Mouse (Mus musculus) liver, embryonic 14.5 days (tissue): Measurements from ENCODE around the gene Plscr3. TPM values are rescaled to one million over a fixed set of nuclear protein-coding genes. Genes with fewer than 3 reads are reported as not detected.

Experiments used
- ATAC-seq: fragments of 200-750 bp; cut with Nextera tagmentation; 2 replicates; pipeline ENCODE4 v1.8.0; 2017; ENCODE audit warnings: moderate number of reproducible peaks, mild to moderate bottlenecking, moderate library complexity; ENCODE audit not compliant: insufficient read depth
- DNase-seq, 3 experiments: peaks; one replicate each; pipeline ENCODE4 v3.0.0-alpha.2; 2012 to 2013; ENCODE audit warnings: low read depth in 3 of 3, low spot score in 3 of 3
- H3K27ac ChIP-seq: fragments of 300-500 bp; sonication (generic); 2 replicates; pipeline ENCODE4 v1.5.1; 2014; ENCODE audit warnings: moderate library complexity, mild to moderate bottlenecking, control low read depth, inconsistent platforms
- H3K27me3 ChIP-seq: fragments of 300-500 bp; sonication (generic); 2 replicates; pipeline ENCODE4 v1.6.1; 2014; ENCODE audit warnings: mild to moderate bottlenecking, low read length, moderate library complexity; ENCODE audit not compliant: control insufficient read depth, insufficient read depth
- H3K36me3 ChIP-seq: fragments of 300-500 bp; sonication (generic); replicated peaks from 2 replicates; pipeline ENCODE4 v1.6.1; 2014; ENCODE audit warnings: low read depth; ENCODE audit not compliant: control insufficient read depth, insufficient read depth
- H3K4me1 ChIP-seq, 2 experiments: fragments of 200-500 bp in 1 of 2; fragments of 300-500 bp in 1 of 2; sonication (generic) in 1 of 2; replicated peaks; 2 replicates each; pipeline ENCODE4 v1.6.1; 2012 to 2014; ENCODE audit warnings: antibody characterized with exemption in 1 of 2, inconsistent platforms in 1 of 2, low read length in 1 of 2; ENCODE audit not compliant: control insufficient read depth in 2 of 2, insufficient read depth in 2 of 2
- H3K4me2 ChIP-seq: fragments of 300-500 bp; sonication (generic); 2 replicates; pipeline ENCODE4 v1.6.1; 2014; ENCODE audit warnings: low read depth, mild to moderate bottlenecking, control low read depth, moderate library complexity
- H3K4me3 ChIP-seq, 2 experiments: fragments of 200-500 bp in 1 of 2; fragments of 300-500 bp in 1 of 2; sonication (generic) in 1 of 2; 2 replicates each; pipeline ENCODE4 v1.5.1; 2012 to 2014; ENCODE audit warnings: low read depth in 2 of 2, low read length in 2 of 2, mild to moderate bottlenecking in 2 of 2, control low read depth in 1 of 2, inconsistent platforms in 1 of 2, moderate library complexity in 1 of 2; ENCODE audit not compliant: insufficient read depth in 1 of 2
- H3K9ac ChIP-seq: fragments of 300-500 bp; sonication (generic); replicated peaks from 2 replicates; pipeline ENCODE4 v1.6.1; 2014; ENCODE audit warnings: mild to moderate bottlenecking, control low read depth, moderate library complexity
- H3K9me3 ChIP-seq: fragments of 300-500 bp; sonication (generic); 2 replicates; pipeline ENCODE4 v1.6.1; 2016; ENCODE audit warnings: low read length, mixed read lengths; ENCODE audit not compliant: control insufficient read depth
- CTCF ChIP-seq: IDR thresholded peaks from 2 replicates; pipeline ENCODE4 v1.5.1; 2016; ENCODE audit warnings: antibody characterized with exemption, low read depth, control low read depth
- EP300 ChIP-seq: IDR thresholded peaks from 2 replicates; pipeline ENCODE4 v1.6.1; 2016; ENCODE audit warnings: antibody characterized with exemption, low read depth
- WGBS: fragments of 180-500 bp; shearing (Covaris S2); extraction: QIAGEN DNeasy Blood & Tissue Kit; methylation state at CpG from one replicate; pipeline ENCODE4 v1.1.7; 2014; ENCODE audit not compliant: insufficient replicate concordance; 5-methylcytosine and 5-hydroxymethylcytosine counted together
- microRNA-seq: library from miRNA; unstranded; fragments of <30 nt; microRNA quantifications from one replicate; pipeline ENCODE4, GENCODE M21; 2016
- polyA plus RNA-seq, 2 experiments: library from polyadenylated mRNA; depleted of rRNA in 1 of 2; stranded (reverse) in 1 of 2; unstranded in 1 of 2; fragments of >200 nt; fragmentation: Nextera tagmentation in 1 of 2; extraction: Ambion mirVana in 1 of 2; gene quantifications; 2 replicates each; pipeline versions ENCODE4 v1.2.1 to v1.2.3; 2012 to 2014

The Plscr3 gene
- polyA plus RNA-seq, 2 experiments: 18.0 to 22.8 TPM

GRCm38 (mm10) chr11:69900471-69901405 is 54.6 kb downstream of the Plscr3 start, which contains the start of the genes 2810408A11Rik and Neurl4:
Gene 2810408A11Rik (minus strand): TSS chr11:69900987.
Gene Neurl4 (plus strand): TSS chr11:69901072.
- H3K36me3 ChIP-seq: peaks cover 16% of the 10 kb centered on the region
- TF ChIP-seq CTCF (no peak), EP300 (peak; percentile 15; the same call in 1 of the 2 replicates)
- H3K4me3 ChIP-seq: peak within 1 kb of the TSS; percentile 84 to 98
- no peaks in the 10 kb centered on the region; the same call in 1 of the 2 replicates for H3K27me3 ChIP-seq
- ATAC-seq (peak; percentile 90), DNase-seq (peak; percentile 93 to 95 (median 94))
- peaks cover 8 to 15% of the 10 kb centered on the region in 2 experiments for H3K4me1 ChIP-seq
- under 1% methylated on average over 38 of the region's 38 CpGs for WGBS
- H3K9me3 ChIP-seq: no peaks in the 10 kb centered on the region
- peak within 1 kb of the TSS; percentile 82 for H3K27ac ChIP-seq
- H3K9ac ChIP-seq: peak within 1 kb of the TSS; percentile 91
- peak within 1 kb of the TSS; percentile 80 for H3K4me2 ChIP-seq

GRCm38 (mm10) chr11:69901406-69901846 is 55.2 kb downstream of the Plscr3 start:
- Histone ChIP-seq H3K4me1 (peaks cover 7 to 13% of the 10 kb centered on the region in 2 experiments), H3K27ac (peak overlapping the region; percentile 82), H3K27me3 (no peaks in the 10 kb centered on the region; the same call in 1 of the 2 replicates), H3K4me2 (peak overlapping the region; percentile 80), H3K9ac (peak overlapping the region; percentile 91), H3K9me3 (no peaks in the 10 kb centered on the region), H3K36me3 (peaks cover 23% of the 10 kb centered on the region), H3K4me3 (peak overlapping the region; percentile 84 to 98)
- DNase-seq (peak; percentile 87 to 95 (median 92)), ATAC-seq (peak; percentile 72)
- TF ChIP-seq EP300: no peak
- no peak for TF ChIP-seq CTCF
- WGBS: under 1% methylated on average over 42 of the region's 42 CpGs

Small RNA genes within 50 kb of the gene (microRNA-seq; reads per million reads assigned to microRNA genes)
- not detected for gene Mir6924

Other genes with a start within 250 kb of the Plscr3 start
Only the 30 nearest of the 43 such genes appear.
- 0.21 and 0.26 TPM in 2 replicates for gene Tnfsf13, start 160.6 kb upstream of the Plscr3 start, polyA plus RNA-seq (2012; rRNA removed)
- 0.20 TPM in 1 of 2 replicates, not detected in the other for gene Tnfsf13, start 160.6 kb upstream of the Plscr3 start, polyA plus RNA-seq (2014; fragmentation: Nextera tagmentation; extraction: Ambion mirVana)
- gene Tnfsf12, start 150.5 kb upstream of the Plscr3 start, polyA plus RNA-seq (2012; rRNA removed): 3.7 and 4.3 TPM in 2 replicates
- gene Tnfsf12, start 150.5 kb upstream of the Plscr3 start, polyA plus RNA-seq (2014; fragmentation: Nextera tagmentation; extraction: Ambion mirVana): 2.6 and 3.1 TPM in 2 replicates
- 0.53 and 0.80 TPM in 2 replicates for gene Tnfsfm13, start 150.3 kb upstream of the Plscr3 start, polyA plus RNA-seq (2012; rRNA removed)
- gene Tnfsfm13, start 150.3 kb upstream of the Plscr3 start, polyA plus RNA-seq (2014; fragmentation: Nextera tagmentation; extraction: Ambion mirVana): 0.70 and 1.7 TPM in 2 replicates
- gene Polr2a, start 87.7 kb upstream of the Plscr3 start, polyA plus RNA-seq (2012; rRNA removed): 14.3 and 16.0 TPM in 2 replicates
- gene Polr2a, start 87.7 kb upstream of the Plscr3 start, polyA plus RNA-seq (2014; fragmentation: Nextera tagmentation; extraction: Ambion mirVana): 19.5 and 22.4 TPM in 2 replicates
- not detected in 2 replicates for gene Slc35g3, start 84.4 kb upstream of the Plscr3 start, polyA plus RNA-seq (2012; rRNA removed)
- not detected in 2 replicates for gene Slc35g3, start 84.4 kb upstream of the Plscr3 start, polyA plus RNA-seq (2014; fragmentation: Nextera tagmentation; extraction: Ambion mirVana)
- 1.4 and 1.5 TPM in 2 replicates for gene Zbtb4, start 80.5 kb upstream of the Plscr3 start, polyA plus RNA-seq (2012; rRNA removed)
- 0.45 and 0.58 TPM in 2 replicates for gene Zbtb4, start 80.5 kb upstream of the Plscr3 start, polyA plus RNA-seq (2014; fragmentation: Nextera tagmentation; extraction: Ambion mirVana)
- gene Chrnb1, start 50.4 kb upstream of the Plscr3 start, polyA plus RNA-seq (2012; rRNA removed): 0.44 and 0.58 TPM in 2 replicates
- 0.32 and 0.33 TPM in 2 replicates for gene Chrnb1, start 50.4 kb upstream of the Plscr3 start, polyA plus RNA-seq (2014; fragmentation: Nextera tagmentation; extraction: Ambion mirVana)
- 0.41 and 0.42 TPM in 2 replicates for gene Fgf11, start 44.5 kb upstream of the Plscr3 start, polyA plus RNA-seq (2012; rRNA removed)
- 0.06 and 0.13 TPM in 2 replicates for gene Fgf11, start 44.5 kb upstream of the Plscr3 start, polyA plus RNA-seq (2014; fragmentation: Nextera tagmentation; extraction: Ambion mirVana)
- gene Tmem102, start 40.8 kb upstream of the Plscr3 start, polyA plus RNA-seq (2012; rRNA removed): 0.25 TPM in 2 replicates
- 0.57 and 0.80 TPM in 2 replicates for gene Tmem102, start 40.8 kb upstream of the Plscr3 start, polyA plus RNA-seq (2014; fragmentation: Nextera tagmentation; extraction: Ambion mirVana)
- gene Gm39566, start 31.1 kb upstream of the Plscr3 start, polyA plus RNA-seq (2012; rRNA removed): not detected in 2 replicates
- not detected in 2 replicates for gene Gm39566, start 31.1 kb upstream of the Plscr3 start, polyA plus RNA-seq (2014; fragmentation: Nextera tagmentation; extraction: Ambion mirVana)
- not detected in 2 replicates for gene Spem2, start 27.9 kb upstream of the Plscr3 start, polyA plus RNA-seq (2012; rRNA removed)
- gene Spem2, start 27.9 kb upstream of the Plscr3 start, polyA plus RNA-seq (2014; fragmentation: Nextera tagmentation; extraction: Ambion mirVana): not detected in 2 replicates
- not detected in 2 replicates for gene Spem1, start 24.2 kb upstream of the Plscr3 start, polyA plus RNA-seq (2012; rRNA removed)
- not detected in 2 replicates for gene Spem1, start 24.2 kb upstream of the Plscr3 start, polyA plus RNA-seq (2014; fragmentation: Nextera tagmentation; extraction: Ambion mirVana)
- gene Nlgn2, start 8.6 kb upstream of the Plscr3 start, polyA plus RNA-seq (2012; rRNA removed): 2.0 and 2.2 TPM in 2 replicates
- gene Nlgn2, start 8.6 kb upstream of the Plscr3 start, polyA plus RNA-seq (2014; fragmentation: Nextera tagmentation; extraction: Ambion mirVana): 0.48 and 0.76 TPM in 2 replicates
- gene Tmem256, start 7.9 kb upstream of the Plscr3 start, polyA plus RNA-seq (2012; rRNA removed): 143 and 197 TPM in 2 replicates
- 384 and 393 TPM in 2 replicates for gene Tmem256, start 7.9 kb upstream of the Plscr3 start, polyA plus RNA-seq (2014; fragmentation: Nextera tagmentation; extraction: Ambion mirVana)
- gene Tnk1, start 12.4 kb downstream of the Plscr3 start, polyA plus RNA-seq (2012; rRNA removed): 1.2 TPM in 2 replicates
- gene Tnk1, start 12.4 kb downstream of the Plscr3 start, polyA plus RNA-seq (2014; fragmentation: Nextera tagmentation; extraction: Ambion mirVana): 0.43 and 0.80 TPM in 2 replicates
- not detected in 2 replicates for gene Tmem95, start 31.6 kb downstream of the Plscr3 start, polyA plus RNA-seq (2012; rRNA removed)
- gene Tmem95, start 31.6 kb downstream of the Plscr3 start, polyA plus RNA-seq (2014; fragmentation: Nextera tagmentation; extraction: Ambion mirVana): not detected in 2 replicates
- gene Kctd11, start 35.0 kb downstream of the Plscr3 start, polyA plus RNA-seq (2012; rRNA removed): 0.93 TPM in 2 replicates
- gene Kctd11, start 35.0 kb downstream of the Plscr3 start, polyA plus RNA-seq (2014; fragmentation: Nextera tagmentation; extraction: Ambion mirVana): 0.53 and 1.00 TPM in 2 replicates
- gene Acap1, start 49.2 kb downstream of the Plscr3 start, polyA plus RNA-seq (2012; rRNA removed): 2.7 and 2.8 TPM in 2 replicates
- gene Acap1, start 49.2 kb downstream of the Plscr3 start, polyA plus RNA-seq (2014; fragmentation: Nextera tagmentation; extraction: Ambion mirVana): 2.9 and 3.3 TPM in 2 replicates
- 0.40 and 0.48 TPM in 2 replicates for gene 2810408A11Rik, start 54.6 kb downstream of the Plscr3 start, polyA plus RNA-seq (2012; rRNA removed)
- gene 2810408A11Rik, start 54.6 kb downstream of the Plscr3 start, polyA plus RNA-seq (2014; fragmentation: Nextera tagmentation; extraction: Ambion mirVana): 0.93 and 1.7 TPM in 2 replicates
- gene Neurl4, start 54.7 kb downstream of the Plscr3 start, polyA plus RNA-seq (2012; rRNA removed): 13.1 and 20.5 TPM in 2 replicates
- gene Neurl4, start 54.7 kb downstream of the Plscr3 start, polyA plus RNA-seq (2014; fragmentation: Nextera tagmentation; extraction: Ambion mirVana): 2.5 and 3.4 TPM in 2 replicates
- gene Gps2, start 67.5 kb downstream of the Plscr3 start, polyA plus RNA-seq (2012; rRNA removed): 79.5 and 93.1 TPM in 2 replicates
- gene Gps2, start 67.5 kb downstream of the Plscr3 start, polyA plus RNA-seq (2014; fragmentation: Nextera tagmentation; extraction: Ambion mirVana): 82.7 and 91.2 TPM in 2 replicates
- 652 and 846 TPM in 2 replicates for gene Eif5a, start 75.6 kb downstream of the Plscr3 start, polyA plus RNA-seq (2012; rRNA removed)
- 1,316 and 1,415 TPM in 2 replicates for gene Eif5a, start 75.6 kb downstream of the Plscr3 start, polyA plus RNA-seq (2014; fragmentation: Nextera tagmentation; extraction: Ambion mirVana)
- 0.57 and 0.58 TPM in 2 replicates for gene Ybx2, start 89.4 kb downstream of the Plscr3 start, polyA plus RNA-seq (2012; rRNA removed)
- 0.23 TPM in 1 of 2 replicates, not detected in the other for gene Ybx2, start 89.4 kb downstream of the Plscr3 start, polyA plus RNA-seq (2014; fragmentation: Nextera tagmentation; extraction: Ambion mirVana)
- 17.0 and 17.4 TPM in 2 replicates for gene Slc2a4, start 101.8 kb downstream of the Plscr3 start, polyA plus RNA-seq (2012; rRNA removed)
- gene Slc2a4, start 101.8 kb downstream of the Plscr3 start, polyA plus RNA-seq (2014; fragmentation: Nextera tagmentation; extraction: Ambion mirVana): 12.6 and 14.0 TPM in 2 replicates
- 2.0 and 4.0 TPM in 2 replicates for gene Cldn7, start 118.4 kb downstream of the Plscr3 start, polyA plus RNA-seq (2012; rRNA removed)
- 2.2 TPM in 2 replicates for gene Cldn7, start 118.4 kb downstream of the Plscr3 start, polyA plus RNA-seq (2014; fragmentation: Nextera tagmentation; extraction: Ambion mirVana)
- 23.6 and 32.3 TPM in 2 replicates for gene Ctdnep1, start 134.8 kb downstream of the Plscr3 start, polyA plus RNA-seq (2012; rRNA removed)
- 9.7 and 10.7 TPM in 2 replicates for gene Ctdnep1, start 134.8 kb downstream of the Plscr3 start, polyA plus RNA-seq (2014; fragmentation: Nextera tagmentation; extraction: Ambion mirVana)
- gene Elp5, start 136.1 kb downstream of the Plscr3 start, polyA plus RNA-seq (2012; rRNA removed): 44.0 and 46.1 TPM in 2 replicates
- 70.2 and 74.0 TPM in 2 replicates for gene Elp5, start 136.1 kb downstream of the Plscr3 start, polyA plus RNA-seq (2014; fragmentation: Nextera tagmentation; extraction: Ambion mirVana)
- 134 and 140 TPM in 2 replicates for gene Gabarap, start 144.8 kb downstream of the Plscr3 start, polyA plus RNA-seq (2012; rRNA removed)
- gene Gabarap, start 144.8 kb downstream of the Plscr3 start, polyA plus RNA-seq (2014; fragmentation: Nextera tagmentation; extraction: Ambion mirVana): 296 and 300 TPM in 2 replicates
- gene Phf23, start 149.4 kb downstream of the Plscr3 start, polyA plus RNA-seq (2012; rRNA removed): 10.8 and 14.8 TPM in 2 replicates
- 11.9 and 12.1 TPM in 2 replicates for gene Phf23, start 149.4 kb downstream of the Plscr3 start, polyA plus RNA-seq (2014; fragmentation: Nextera tagmentation; extraction: Ambion mirVana)
- gene Dvl2, start 154.2 kb downstream of the Plscr3 start, polyA plus RNA-seq (2012; rRNA removed): 4.2 and 4.6 TPM in 2 replicates
- 3.4 and 4.2 TPM in 2 replicates for gene Dvl2, start 154.2 kb downstream of the Plscr3 start, polyA plus RNA-seq (2014; fragmentation: Nextera tagmentation; extraction: Ambion mirVana)